Mouse (Mus musculus): ENCODE data around the gene Slc9a7.

GRCm38 (mm10) chrX:20271980-20272379 is 19.6 kb downstream of the Slc9a7 start:
- TF ChIP-seq CTCF (IDR thresholded peaks at IDR 0.05) (no peak), POLR2A (IDR thresholded peaks at IDR 0.05; ENCODE audit: insufficient read depth, low read depth, low read length) (no peak), EP300 (IDR thresholded peaks at IDR 0.05; ENCODE audit: insufficient read depth, low read depth, low read length) (no peak)

All from heart, adult 2 months (tissue).